Mouse (Mus musculus) c-Kit-positive CD71-positive TER-119-positive erythroid progenitor cells, embryonic 14.5 days (primary cell): ENCODE measurements around the gene Trim47.

Experiments used
- DNase-seq: peaks from one replicate; pipeline ENCODE4 v3.0.0-alpha.2; 2013; ENCODE audit warnings: low spot score

Gene Trim47

DNA sequence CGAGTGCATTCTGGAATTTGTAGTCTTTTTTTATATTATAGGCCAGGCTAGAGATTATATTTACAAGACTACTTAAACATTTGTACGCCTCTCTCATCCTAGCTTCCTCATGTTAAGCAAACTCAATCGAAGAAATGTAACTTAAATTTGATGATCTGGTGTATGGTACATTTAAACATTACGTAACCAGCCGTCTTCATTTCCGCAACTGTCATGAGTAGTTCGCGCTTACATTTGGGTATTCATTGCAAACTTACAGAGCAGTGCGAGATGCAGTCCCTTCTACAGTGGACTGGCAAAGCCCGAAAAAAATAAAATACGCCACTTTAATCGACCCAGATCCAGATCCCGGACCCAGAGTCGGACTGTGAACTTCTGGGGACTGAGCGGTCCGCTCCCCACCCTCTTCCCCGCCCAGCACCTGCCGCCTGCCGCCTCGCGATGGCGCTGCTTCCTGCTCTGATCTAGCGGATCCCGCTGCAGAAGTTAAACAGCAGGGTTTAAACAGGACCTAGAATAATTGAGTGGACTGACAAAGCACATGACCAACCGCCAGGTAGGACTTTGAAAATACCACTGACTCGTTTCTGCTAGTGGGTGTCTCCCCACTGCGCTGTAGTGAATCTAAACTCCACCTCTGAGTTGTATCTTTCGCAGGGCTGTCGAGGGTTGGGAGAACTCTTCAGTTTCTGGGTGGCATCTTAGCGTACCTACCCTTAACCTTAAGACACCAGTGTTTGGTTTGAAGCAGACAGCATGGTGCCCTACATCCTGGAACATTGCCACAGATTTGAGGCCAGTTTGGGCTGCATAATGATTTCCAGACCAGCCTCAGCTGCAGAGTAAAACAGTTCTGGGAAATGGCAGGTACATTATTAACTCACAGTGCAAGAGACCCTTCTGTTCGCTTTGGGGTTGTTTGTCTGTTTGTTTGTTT, 39.5 kb downstream of the Trim47 start:
- DNase-seq, result peak; percentile 80

DNA sequence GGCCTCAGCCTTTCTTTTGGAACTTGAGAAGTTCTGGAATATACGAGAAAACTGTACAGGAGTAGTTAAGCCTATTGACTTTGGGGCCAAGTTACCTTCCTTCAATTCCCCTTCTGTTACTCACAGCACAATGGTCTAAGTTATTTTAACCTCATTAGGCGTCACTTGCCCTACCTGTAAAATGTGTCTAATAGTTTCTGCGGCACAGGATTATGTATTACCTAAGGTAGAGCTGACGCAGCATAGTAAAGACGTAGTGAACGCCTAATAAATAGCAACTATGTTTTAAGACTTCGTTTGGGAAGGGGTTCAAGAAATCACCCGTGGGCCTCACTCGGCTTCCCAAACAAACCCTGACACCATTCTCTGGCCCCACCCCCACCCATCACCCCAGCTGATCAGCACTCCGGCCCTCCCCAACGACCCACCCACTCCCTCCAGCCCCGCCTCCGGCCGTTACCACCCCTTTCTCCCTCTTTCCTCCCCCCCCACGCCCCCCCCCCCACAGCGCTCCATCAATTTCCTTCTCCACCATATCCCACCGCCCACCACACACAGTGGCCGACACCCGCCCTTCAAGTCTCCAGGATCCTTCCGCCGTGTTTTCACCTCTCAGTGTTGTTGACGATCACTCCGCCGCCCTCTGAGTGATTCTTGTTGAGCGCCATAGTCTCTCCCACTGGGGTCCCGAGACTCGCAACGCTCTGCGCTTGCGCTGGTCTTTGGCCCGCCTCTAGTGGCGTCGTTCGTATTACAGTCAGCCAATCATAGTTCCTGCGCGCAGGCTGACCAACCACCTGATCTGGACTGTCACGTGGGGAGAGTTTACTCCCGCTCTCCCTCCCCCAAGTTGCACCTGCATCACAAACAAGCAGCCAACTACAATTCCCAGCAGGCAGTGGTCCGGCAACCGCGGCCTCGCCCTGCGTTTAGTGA, 40.5 kb downstream of the Trim47 start, which contains the start of gene Wbp2:
Wbp2 (minus strand) TSS at position 738 of the 936 bp plus-strand sequence.
- DNase-seq, result peak; percentile 96

DNA sequence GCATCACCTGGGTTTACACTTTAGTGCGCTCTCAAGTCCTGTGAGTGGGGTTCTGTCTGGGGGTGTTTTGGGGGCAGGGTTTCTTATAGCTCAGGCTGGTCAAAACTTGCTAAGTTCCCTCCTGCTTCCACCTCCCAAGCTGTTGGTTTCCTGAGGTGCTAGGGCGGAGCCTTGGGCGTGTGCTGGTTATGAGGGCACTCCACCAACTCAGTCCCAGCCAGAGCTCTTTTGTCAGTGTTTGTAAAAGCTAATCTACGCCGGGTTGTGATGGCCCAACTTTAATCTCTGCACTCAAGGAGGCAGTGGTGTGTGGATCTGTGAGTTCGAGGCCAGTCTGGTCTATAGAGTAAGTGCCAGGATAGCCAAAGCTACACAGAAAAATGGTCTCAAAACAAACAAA, 42.8 kb downstream of the Trim47 start:
- DNase-seq, result peak; percentile 66

DNA sequence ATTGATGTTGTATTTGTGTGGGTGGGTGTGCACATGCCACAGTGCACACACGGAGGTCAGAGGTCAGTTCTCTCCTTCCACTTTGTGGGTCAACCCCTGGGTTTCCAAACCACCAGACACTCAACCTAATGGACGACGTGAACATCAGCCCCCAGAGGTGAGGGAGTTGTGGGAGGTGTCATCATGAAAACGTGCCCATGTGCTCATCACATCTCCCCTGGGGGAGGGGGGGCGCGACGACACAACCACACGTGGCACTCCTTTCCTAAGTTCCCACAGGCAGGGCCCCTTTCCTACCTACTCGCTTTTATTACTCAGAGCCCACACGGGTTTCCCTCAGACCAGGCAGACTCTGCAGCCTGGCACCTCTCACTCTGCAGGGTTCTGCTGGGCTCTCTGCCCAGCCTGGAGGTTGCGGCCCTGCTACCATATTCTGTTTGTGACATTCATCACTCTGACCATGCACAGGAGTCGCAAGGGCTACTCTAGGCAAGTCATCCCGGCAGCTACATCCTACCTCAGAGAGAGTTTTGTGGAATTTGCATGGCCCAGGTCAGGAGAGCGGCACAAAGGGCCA, 43.8 kb downstream of the Trim47 start:
- DNase-seq, result no peak

DNA sequence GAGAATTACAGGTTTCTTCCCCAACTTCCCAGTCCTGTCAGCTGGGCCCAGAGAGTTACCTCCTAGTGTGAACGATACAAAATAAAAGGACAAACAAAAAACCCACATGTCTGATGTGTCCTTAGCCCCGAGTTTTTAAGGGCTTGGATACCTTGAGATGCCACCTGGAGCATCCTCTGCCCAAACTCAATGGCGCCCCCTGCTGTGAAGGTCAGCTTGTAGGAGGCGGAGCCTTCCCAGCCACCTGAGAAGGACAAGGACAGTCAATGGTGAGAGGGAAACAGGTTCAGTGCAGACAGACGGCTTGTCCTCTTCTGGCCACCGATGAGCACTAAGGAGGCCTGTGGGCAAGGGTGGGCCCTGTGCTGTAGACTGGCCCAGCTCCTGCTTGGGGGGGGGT, 45.9 kb downstream of the Trim47 start:
- no peak for DNase-seq

DNA sequence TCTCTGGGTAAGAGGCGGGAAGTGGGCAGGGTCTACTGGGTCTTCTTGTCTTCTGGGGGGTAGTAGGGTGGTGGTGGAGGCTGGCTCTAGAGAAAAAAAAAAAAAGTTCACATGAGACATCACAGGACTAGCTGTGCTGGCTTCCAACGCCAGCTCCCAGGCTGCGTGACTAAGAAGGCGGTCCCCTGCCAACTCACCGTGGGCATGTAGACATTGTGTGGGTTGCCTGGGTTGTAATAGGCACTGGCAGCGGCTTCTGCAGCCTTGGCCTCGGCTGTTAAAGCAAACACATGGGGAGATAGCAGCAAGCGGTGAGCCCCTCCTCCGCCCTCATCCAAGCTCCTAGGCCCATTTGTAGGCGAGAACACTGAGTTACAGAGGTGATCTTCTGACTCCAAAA, 47.5 kb downstream of the Trim47 start:
- no peak for DNase-seq

DNA sequence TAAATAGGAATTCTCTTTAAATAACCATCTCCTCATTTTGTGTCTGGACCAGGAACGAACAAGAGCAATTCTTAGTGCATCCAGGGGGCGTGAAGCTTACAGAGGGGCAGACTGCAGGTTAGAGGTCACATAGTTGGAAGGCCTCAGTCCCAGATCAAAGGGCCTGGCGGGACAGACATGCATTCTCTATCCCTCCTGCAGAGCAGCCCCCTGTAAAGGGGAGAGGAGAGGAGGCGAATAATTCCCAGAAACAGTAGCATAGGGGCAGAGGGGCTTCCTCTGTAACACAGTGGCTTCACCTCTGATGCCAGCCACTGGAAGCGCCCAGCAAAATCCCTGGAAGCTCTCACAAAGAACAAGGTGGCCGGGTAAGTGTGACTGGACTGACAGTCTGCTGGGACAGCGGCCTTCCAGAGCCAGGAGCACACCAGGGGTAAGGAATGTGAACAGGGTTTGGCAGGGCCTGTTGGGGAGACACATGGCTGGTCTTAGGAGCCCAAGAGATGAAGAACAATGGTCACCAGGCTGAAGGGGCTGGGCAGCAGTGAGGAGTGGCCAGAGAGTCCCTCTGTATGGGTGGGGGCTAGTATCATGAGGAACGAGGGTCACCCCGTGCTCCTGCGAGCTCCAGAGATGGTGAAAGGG, 48.2 kb downstream of the Trim47 start:
- no peak for DNase-seq

DNA sequence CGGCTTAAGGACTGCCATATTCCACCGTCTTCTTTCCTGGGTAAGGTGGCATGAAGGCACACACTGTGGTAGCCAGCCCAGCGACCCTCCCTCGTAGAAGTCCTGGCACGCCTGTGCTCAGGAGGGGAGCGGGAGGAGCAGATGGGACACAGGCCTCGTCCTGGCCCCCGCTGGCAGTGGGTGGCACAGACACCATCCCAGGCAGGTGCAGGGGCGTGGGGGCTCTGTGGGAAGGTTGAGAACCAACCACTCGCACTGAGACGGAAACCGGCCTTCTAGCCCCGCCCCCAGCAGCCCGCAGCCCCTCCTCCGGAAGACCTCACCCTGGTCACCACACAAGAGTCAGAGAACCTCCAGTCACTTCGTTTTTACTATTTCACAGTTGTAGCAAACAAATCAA, 48.8 kb downstream of the Trim47 start:
- no peak for DNase-seq

DNA sequence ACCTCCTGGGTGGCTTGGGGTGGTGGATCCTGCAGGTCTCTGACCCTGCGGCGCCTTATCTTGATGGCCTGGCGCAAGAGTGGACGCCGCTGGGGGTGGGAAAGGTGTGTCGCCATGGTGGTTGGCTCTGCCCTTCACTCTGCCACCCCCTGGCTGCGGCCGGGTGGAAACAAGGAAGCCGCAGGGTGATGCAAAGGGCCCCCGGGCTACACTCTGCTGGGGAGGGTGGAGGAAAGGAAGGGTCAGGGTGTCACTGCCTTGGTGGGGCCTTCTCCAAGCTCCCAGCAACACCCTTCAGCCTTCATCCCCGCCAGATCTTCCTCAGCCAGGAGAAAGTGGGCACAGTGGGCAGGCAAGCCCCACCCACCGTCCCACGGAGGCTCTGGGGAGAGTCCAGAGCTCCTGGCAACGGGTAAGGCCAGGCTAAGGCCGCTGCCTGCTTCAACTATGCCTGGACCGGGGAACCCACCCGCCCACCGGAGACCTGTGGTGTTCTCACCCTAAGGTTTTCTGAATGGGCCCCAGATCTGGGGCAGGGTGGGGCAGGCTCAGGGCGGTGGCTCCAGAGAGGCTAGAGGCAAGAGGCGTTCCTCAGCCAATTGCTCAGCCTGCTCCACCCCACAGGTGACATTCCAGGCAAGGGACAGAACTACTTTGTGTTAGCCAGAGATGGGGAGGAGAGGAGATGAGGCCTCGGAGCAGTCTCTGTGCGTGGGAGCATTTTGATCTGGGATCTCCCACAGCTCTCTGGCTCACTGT, 49.4 kb downstream of the Trim47 start, which contains the start of gene Unc13d:
Unc13d (minus strand) TSS at position 516 of the 759 bp plus-strand sequence.
- DNase-seq, result peak; percentile 82

DNA sequence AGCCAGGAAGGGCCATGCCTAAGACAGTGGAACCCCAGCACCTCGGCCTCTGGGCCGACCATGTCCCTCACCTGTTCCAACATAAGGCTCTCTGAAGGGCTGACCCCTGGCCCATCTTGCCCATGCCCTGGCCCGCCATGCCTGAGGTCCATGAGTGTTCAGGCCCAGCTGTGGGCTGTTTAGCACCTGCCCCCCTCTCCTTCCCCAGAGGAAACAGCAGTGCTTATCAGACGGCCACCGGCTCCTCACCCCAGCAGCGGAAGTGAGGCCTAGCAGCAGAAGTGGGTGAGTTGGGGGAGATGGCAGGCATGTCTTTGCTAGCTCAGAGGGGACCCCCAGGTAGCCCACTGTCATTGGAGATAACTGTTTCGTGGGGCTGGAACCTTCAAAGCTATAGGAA, 50.2 kb downstream of the Trim47 start:
- DNase-seq, result no peak

DNA sequence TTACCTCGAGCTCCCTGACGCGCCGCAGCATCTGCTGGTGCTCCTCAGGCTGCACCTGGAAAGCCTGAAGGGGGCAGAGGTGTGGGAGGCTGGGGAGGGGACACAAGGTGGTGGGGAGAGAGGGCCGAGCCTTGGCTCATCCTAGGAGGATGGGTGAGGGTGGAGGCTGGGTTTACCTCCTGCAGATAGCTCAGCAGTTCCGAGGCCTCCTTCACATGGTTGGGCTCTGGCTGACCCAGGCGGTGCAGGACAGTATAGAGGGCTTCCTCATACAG, 50.8 kb downstream of the Trim47 start:
- DNase-seq, result no peak

DNA sequence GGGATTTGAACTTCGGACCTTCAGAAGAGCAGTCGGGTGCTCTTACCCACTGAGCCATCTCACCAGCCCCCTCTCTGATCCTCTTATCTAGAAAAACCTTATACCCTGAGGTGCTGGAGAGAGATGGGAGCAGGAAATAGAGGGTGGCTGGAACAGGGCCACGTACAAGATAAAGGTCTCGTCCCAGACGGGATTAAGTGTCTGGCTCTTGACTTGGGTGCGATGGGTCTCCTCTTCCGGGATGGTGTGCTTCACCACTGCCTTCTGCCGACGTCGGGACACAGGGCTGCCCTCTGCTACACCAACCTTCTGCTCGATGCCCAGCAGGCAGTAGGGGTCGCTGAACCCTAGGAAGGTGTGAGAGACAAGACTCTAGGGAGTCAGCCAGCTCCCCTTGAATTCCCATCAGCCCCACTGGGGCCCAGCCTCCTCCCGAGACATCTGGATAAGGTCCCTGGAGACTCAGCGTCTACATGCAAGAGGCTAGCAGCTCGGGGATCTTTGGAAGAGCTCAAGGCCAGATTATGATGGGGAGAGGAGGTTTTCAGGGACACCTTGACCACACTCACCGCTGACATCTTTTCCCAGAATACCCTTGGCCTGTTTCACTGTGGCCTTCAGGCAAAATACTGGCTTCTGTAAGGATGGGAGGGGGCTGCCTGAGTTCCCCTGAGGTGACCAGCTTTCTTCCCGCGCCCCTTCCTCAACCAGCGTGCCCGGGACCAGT, 51.3 kb downstream of the Trim47 start:
- DNase-seq, result no peak

DNA sequence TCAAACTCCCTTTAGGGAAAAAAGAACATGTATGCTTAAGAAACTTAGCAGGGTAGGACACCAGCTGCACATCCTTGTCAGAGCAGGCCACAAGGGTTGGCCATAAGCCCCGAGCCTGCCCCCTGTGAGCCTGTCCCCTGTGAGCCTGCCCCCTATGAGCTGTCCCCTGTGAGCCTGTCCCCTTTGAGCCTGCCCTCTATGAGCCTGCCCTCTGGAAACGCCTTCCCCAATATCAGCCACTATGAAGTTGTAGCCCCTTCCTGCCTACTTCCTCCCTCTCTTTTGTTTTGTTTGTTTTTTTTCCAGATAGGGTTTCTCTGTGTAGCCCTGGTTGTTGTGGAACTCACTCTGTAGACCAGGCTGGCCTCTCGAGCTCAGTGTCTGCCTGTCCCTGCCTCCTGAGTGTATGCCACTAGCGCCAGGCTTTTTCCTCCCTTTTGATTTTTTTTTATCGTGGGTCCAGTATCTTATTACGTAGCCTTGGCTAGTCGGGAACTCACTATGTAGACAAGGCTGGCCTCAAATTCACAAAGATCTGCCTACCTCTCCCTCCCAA, 52.5 kb downstream of the Trim47 start:
- no peak for DNase-seq

DNA sequence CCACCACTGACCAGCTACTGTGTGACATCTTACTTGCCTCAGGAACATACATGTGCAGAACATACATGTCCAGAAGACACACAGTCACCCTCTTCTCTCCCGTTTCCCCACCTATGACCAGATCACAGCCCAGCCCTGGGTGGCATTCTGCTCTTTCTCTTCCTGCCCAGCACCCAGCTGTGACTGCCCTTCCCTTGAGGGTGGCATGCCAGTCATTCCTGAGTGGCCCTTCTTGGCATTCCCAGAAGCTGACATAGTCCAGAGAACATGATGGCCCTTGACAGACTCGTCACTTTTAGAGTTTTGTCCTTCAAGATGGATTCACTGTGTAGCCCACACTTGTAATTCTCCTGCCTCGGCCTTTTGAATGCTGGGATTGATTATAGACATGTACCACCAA, 54.4 kb downstream of the Trim47 start:
- no peak for DNase-seq

DNA sequence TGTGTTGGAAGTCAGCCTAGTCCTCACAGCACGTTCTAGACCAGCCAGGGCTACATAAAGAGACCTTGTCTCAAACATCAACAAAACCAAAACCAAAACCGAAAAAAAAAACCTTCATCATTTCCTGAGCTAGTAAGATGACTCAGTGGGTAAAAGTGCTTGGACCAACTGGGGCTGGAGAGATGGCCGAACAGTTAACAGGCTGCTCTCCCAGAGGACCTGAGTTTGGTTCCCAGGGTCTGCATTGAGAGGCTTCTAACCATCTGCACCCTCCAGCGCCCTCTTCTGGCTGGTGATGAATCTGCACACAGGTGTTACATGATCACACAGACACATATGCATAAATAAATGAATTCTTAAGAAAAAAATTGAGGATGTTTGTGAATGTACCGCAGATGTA, 55.5 kb downstream of the Trim47 start:
- peak; percentile 58 for DNase-seq

DNA sequence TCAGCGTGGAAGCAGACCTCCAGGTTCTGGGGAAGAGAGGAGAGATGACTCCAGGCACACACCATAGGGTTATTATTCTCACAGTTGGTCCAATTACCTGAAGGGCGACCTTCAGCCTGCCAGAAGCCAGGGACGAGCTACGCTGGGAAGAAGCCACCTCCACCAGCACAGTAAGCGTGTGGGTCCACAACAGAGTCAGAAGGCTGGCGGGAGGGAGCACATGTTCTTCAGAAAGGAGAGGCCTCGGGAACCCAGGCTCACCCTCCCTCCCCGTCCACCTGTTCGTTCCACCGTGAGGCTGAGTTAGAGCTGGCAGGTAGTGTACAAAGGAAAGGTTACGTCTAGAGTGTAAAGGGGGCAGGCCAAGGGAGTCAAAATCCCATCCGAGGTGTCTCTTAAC, 61.7 kb downstream of the Trim47 start:
- no peak for DNase-seq

DNA sequence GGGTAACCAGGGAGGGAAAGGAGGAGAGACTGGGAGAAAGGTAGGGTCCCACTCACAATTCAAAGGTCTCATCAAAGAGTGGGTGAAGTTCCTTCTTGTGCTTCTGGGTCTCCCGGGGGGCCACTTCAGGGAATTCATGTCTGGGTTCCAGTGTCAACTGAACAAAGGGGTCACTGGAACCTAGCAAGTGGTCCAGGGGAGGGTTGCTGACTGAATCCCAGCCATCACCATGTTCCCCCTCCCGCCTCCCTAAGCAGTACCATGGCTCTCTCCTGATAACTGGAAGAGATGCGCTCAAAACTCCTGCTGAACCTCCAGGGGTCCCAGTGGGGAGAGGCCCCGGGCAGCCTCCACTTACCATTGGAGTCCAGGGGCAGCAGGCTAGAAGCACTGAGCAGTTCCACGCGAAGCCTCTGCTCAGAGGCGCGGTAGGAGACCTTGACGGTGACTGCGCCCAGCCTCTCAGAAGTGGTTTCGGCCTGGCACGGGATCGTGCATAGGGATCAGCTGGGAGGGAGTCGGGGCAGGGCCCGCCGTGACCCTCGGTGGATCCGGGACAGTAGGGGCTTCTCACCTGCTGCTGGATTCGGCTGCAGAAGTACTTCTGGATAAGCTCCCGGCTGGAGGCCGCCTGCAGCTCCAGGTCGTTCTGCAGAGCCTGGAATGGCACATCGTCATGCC, 62.7 kb downstream of the Trim47 start:
- DNase-seq, result no peak

DNA sequence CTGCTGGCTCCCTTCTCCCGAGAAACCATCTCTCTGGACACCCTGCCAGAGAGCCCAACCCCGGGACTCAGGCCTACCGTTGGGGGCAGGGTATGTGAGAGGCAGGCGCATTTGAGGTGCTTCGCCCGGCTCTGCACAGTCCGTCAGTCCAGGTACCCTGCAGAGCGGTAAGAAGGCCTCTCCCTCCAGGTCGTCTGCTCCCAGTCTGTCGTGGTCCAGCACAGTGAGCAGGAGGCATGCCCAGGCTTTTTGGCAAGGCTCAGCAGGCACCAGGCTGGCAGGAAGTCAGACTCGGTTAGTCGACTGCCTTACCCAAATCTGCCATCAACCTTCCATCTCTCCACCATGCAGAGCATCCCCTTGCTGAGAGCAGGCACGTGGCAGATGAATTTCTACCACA, 63.4 kb downstream of the Trim47 start:
- DNase-seq, result no peak

DNA sequence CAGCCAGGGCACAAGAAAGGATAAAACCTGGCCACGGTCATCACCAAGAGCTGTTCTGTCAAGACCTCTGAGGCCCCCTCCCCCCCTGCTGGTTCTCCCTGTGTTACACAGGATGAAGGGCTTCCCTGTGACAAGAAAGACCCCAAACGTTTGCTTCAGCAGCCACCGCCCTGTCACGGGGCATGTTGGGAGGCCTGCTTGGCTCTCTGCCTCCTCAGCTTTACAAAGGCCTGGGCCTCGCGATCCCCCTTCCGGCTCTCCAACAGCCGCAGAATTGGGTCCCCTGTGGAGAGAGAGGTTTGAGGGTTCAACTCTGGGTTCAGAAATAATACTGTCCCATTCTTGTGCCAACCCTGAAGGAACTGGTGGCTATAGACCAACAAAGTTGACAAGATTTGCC, 64.5 kb downstream of the Trim47 start:
- no peak for DNase-seq
